Mouse (Mus musculus) heart, adult 8-10 months (tissue): ENCODE data around the gene Gm6217. TPM values are rescaled to one million over a fixed set of nuclear protein-coding genes. Genes with fewer than 3 reads are reported as not detected.
"Not testable (repeated sequence)": the region's sequence is repeated elsewhere in the genome, so short reads cannot be mapped to it uniquely, and the experiment has no call there.

Source experiments
- DNase-seq: peaks from one replicate; pipeline ENCODE4 v3.0.0; 2022; ENCODE audit warnings: low spot score
- total RNA-seq, 4 experiments: library from RNA; stranded (reverse); gene quantifications; 2 replicates each; pipeline ENCODE4 v1.2.4; 2022

The Gm6217 gene
- total RNA-seq = not detected

DNA sequence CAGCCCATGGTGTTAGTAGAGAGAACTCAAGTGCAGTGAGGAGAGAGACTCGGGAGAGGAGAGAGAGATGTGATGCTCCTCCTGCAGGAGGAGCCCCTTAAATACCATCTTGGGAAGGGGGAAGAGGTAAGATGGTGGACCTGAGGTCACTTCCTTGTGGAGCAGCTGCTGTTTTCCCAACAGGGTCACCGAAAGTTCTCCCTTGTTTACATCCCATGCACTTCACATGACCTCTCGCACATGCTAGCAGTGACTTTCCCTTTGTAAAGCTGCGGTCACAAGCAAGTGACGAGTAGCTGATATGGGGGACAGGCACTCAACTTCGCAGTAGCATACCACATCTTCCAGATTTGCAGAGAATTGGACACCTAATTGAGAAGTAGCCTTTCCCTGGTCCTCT, at the start of gene Gm6217:
Gm6217 (minus strand) TSS at position 74 of the 400 bp plus-strand sequence.
- not testable (repeated sequence) for DNase-seq

DNA sequence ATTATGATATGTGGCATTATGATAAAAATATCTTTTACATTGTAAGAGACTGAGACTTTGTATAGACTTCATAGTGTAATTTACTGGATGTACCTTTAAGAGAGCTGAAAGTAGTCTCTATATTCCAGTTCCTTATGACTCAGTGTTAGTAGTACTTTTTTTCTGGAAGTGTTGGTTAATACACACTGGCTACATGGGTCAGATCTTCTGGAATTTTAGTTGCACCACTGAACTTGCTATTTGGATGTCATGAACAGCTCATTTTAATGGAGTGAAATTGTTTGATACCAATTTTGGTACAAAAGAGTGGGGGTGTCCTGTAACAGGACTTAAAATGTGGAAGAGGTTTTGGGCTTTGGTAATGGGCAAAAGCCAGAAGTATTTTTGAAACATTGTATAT, 46.6 kb upstream of the Gm6217 start:
- no peak for DNase-seq

DNA sequence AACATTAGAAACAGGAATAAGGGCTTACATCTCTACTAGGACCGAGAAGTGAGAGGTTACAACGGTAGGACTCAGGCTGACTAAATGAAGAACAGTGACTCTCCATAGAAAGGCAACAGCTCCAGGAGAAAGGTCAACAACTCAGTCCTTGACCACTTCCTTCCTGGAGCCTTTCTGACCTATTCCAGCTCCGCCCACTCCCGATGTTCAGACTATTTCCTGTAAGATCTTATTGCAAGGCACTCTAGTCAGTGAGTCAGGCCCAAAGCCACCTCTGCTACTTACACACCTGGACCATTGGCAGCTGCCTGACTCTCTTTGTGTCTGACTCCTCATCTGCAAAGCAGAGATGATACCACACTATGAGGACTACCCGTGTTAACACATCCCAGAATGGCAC, 44.6 kb upstream of the Gm6217 start:
- DNase-seq = no peak

DNA sequence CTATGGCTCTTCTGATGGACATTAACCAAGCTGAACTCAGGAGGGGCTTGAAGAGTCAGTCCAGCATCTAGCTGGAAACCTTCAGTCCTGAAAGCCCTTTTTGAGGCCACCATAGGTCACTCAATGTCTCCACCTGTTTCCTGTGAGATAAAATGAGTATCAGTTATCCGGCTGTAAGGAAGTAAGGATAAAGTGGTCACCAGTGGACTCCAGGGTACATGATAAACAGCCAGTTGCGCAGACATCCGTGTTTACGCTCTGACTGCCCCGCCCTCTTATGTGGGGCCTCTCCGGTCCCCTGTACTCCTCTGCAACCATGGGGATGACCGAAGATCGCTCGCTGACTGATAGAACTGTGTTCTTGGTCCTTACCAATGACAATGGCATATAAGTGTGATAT, 43.1 kb upstream of the Gm6217 start:
- DNase-seq = no peak

DNA sequence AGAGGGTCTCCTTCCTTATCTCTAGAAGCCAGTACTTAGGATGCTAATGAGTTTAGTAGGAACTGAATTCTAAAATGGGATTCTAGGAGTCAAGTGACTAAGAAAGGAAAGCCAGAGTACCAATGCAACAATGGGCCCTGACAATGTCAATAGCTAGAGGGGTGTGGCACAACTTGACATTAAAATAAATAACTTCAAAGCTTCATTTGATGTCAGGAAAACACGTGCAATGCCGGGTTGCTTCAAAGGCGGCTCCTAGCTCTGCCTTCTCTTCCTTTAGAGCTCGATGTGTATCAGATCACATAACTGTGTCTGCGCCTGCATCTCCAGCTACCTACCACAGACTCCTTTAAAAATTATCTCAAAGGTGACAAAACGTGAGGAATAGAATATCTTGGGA, 42.7 kb upstream of the Gm6217 start:
- DNase-seq = no peak

DNA sequence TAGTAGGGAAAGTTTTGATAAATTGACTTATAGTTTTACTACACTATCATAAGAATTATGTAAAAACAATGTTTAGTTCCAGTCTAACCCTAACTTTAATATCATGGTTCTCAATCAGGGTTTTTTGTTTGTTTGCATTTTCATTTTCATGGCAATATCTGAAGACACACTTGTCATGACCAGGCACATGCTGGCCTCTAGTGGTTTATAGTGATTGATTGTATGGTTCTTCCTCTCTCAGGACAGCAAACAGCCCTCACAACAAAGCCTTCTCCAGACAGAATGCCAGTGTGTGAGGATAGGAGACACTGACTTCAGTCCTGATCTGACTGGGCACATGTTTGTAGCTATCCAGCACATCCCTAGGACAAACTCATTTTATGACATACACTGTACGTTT, 42.0 kb upstream of the Gm6217 start:
- DNase-seq = no peak

DNA sequence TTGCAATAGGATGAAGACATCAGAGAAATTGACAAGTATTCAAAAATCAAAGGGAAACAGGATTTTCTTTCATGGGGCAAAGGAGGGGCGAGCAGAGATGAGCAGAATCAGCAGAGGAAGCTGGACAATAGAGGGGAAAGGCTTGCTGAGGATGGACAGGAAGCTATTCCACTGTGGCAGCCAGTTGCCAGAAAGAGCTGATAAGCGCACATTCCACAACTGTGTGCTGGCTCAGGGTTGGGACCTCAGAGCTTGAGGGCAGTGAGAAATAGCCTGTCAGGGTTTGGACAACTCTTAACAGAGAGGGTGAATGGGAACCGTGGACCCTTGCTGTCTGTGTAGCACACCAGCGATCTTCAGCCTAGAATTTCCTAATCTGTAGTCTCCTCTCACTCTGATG, 40.8 kb upstream of the Gm6217 start:
- DNase-seq = peak; percentile 24

DNA sequence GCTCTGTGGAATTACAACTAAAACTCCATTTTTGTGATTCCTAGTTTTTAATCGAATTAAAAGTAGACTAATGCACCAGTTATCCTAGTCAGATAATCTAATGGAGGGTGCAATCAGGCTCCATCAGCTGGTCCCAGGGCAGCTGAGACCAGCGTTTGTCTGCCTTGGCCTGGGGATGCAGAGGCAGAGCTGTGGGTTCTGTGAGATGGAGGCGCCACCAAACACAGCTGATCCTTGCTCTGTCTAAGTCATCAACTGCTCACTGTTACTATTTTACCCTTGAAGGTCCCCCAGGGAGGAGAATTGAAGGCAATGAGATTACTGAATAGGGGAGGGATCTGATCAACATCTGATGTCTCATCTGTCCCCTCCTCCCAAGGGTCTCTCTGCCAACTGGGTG, 35.2 kb upstream of the Gm6217 start:
- no peak for DNase-seq

DNA sequence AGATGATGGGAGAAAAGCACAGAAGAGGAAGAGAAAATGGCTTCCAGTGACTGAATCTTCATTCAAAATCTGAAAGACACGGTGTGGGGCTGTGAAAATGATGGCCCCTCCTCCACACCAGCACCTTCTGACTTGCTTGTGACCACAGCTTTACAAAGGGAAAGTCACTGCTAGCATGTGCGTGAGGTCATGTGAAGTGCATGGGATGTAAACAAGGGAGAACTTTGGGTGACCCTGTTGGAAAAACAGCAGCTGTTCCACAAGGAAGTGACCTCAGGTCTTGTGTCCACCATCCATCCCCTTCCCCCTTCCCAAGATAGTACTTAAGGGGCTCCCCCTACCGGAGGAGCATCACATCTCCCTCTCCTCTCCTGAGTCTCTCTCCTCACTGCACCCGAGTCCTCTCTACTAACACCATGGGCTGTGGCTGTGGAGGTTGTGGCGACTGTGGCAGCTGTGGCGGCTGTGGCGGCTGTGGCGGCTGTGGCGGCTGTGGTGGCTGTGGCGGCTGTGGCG, 28.7 kb upstream of the Gm6217 start, which contains the start of gene Gm47955:
Gm47955 (plus strand) TSS at position 417 of the 516 bp plus-strand sequence.
- no peak for DNase-seq

DNA sequence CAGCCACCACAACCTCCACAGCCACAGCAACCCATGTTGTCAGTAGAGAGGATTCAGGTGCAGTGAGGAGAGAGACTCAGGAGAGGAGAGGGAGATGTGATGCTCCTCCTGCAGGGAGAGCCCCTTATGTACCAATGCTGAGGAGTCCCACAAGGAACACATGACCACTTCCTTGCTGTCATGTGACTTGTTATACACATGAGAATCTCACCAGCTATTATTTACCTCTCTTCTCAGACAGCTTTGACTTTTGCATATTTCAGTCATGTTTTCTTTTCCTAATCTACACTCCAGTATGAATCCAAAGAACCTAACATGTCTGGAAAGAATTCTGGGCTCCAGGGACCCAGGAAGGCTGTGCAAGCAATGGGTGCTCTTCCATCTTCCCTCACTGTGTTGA, 24.7 kb upstream of the Gm6217 start, which contains the start of gene Gm7544:
Gm7544 (minus strand) TSS at position 101 of the 400 bp plus-strand sequence.
- not testable (repeated sequence) for DNase-seq

DNA sequence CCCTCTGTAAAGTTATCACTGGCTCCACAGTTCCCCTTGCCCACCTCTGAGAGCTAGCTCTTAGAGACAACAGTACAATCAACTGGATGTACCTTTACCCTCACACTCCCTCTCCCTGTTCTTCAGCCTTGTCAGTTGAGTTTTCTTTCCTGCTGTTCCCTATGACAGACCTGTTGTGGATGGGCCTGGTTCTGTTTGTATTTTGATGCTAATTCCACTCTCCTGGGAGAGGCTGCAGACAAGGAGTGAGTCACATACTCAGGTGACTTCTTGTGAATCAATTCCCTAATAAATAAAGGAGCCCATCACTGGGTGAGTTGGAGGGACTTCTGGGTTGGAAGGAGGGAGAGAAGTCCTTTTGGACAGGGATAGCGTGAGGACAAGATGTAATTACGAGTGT, 17.4 kb upstream of the Gm6217 start:
- DNase-seq = no peak

DNA sequence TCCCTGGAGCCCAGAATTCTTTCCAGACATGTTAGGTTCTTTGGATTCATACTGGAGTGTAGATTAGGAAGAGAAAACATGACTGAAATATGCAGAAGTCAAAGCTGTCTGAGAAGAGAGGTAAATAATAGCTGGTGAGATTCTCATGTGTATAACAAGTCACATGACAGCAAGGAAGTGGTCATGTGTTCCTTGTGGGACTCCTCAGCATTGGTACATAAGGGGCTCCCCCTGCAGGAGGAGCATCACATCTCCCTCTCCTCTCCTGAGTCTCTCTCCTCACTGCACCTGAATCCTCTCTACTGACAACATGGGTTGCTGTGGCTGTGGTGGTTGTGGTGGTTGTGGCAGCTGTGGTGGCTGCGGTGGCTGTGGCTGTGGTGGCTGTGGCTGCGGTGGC, 14.8 kb upstream of the Gm6217 start:
- DNase-seq = not testable (repeated sequence)

DNA sequence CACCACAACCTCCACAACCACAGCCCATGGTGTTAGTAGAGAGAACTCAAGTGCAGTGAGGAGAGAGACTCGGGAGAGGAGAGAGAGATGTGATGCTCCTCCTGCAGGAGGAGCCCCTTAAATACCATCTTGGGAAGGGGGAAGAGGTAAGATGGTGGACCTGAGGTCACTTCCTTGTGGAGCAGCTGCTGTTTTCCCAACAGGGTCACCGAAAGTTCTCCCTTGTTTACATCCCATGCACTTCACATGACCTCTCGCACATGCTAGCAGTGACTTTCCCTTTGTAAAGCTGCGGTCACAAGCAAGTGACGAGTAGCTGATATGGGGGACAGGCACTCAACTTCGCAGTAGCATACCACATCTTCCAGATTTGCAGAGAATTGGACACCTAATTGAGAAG, 12.1 kb upstream of the Gm6217 start, which contains the start of gene A030003K21Rik:
A030003K21Rik (minus strand) TSS at position 94 of the 400 bp plus-strand sequence.
- DNase-seq = not testable (repeated sequence)

DNA sequence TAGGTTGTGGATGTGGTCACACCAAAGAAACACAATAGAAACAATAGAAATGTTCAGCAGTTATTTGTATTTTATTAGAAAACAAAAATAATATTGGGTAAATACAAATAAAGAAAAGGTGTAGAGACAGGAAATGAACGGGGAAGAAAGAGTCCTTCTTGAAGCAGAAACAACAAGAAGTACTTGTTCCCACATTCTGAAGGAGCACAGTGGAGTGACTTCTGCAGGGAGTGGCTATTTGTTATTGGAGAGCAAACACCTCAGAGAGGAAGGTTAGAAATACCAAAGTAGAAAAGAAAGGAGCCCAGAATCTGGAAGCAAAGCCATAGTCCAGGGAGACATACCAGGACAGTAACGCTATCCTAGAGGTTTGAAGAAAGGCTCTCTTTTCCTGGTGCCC, 11.3 kb upstream of the Gm6217 start:
- DNase-seq = not testable (repeated sequence)

DNA sequence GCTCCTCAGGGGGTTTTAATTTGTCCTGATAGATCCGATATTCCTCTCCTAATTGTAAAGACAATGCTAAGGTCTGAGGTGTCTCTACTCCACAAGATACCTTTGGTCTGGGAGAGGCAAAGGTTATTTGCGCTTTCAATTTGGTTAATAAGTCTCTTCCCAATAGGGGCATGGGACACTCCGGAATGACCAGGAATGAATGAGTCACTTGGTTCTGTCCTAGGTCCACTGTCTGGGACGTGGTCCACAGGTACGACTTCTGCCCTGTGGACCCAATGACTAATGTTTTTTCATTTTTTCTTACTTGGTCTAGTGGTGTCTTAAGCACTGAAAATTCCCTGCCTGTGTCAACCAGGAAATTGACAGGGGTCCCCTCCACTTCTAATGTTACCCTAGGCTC, 7.5 kb upstream of the Gm6217 start:
- no peak for DNase-seq

DNA sequence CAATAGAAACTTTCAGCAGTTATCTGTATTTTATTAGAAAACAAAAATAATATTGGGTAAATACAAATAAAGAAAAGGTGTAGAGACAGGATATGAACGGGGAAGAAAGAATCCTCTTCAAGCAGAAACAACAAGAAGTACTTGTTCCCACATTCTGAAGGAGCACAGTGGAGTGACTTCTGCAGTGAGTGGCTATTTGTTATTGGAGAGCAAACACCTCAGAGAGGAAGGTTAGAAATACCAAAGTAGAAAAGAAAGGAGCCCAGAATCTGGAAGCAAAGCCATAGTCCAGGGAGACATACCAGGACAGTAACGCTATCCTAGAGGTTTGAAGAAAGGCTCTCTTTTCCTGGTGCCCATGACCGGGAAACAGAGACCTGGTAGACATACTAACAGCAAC, 641 bp downstream of the Gm6217 start:
- not testable (repeated sequence) for DNase-seq

DNA sequence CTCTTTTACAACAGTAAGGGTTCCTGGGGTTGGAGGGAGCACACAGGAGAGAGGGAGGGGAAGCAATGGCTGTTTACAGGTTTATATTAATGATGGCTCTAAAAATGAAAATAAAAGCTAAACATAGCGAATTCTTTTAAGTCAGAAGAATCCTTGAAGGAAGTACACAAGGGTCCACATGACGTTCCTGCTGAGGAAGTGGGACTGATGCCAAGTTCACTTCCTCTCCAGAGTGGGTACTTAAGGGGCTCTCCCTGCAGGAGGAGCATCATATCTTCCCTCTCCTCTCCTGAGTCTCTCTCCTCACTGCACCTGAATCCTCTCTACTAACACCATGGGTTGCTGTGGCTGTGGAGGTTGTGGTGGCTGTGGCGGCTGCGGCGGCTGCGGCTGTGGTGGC, 6.5 kb downstream of the Gm6217 start, which contains the start of gene A030014E15Rik:
A030014E15Rik (plus strand) TSS at position 268 of the 400 bp plus-strand sequence.
- peak; percentile 13 for DNase-seq

DNA sequence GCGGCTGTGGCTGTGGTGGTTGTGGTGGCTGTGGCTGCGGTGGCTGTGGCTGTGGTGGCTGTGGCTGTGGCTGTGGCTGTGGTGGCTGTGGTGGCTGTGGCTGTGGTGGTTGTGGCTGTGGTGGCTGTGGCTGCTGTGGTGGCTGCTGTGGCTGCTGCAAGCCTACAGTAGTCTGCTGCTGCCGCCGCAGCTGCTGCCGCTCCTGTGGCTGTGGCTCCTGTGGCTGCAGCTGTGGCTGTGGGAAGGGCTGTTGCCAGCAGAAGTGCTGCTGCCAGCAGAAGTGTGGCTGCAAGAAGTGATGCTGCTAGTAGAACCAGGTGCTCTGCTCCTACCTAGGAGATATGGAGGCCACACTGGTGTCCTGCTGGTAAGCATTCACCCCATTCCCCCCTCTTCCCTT, 17.8 kb downstream of the Gm6217 start:
- not testable (repeated sequence) for DNase-seq

DNA sequence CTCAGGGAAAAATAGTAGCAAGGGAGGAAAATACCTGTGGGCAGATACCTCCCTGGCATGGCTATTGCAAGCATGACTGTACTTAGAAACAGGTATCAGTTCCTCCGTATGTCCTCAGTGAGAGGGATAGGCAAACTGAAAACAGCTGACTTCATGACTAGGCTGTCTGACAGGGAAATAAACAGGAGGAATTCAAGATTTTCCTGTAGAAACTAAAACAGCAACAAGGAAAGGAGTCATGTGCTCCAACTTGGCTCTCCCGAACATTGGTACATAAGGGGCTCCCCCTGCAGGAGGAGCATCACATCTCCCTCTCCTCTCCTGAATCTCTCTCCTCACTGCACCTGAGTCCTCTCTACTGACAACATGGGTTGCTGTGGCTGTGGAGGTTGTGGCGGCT, 18.2 kb downstream of the Gm6217 start, which contains the start of gene A030005L19Rik:
A030005L19Rik (plus strand) TSS at position 301 of the 400 bp plus-strand sequence.
- DNase-seq = no peak

DNA sequence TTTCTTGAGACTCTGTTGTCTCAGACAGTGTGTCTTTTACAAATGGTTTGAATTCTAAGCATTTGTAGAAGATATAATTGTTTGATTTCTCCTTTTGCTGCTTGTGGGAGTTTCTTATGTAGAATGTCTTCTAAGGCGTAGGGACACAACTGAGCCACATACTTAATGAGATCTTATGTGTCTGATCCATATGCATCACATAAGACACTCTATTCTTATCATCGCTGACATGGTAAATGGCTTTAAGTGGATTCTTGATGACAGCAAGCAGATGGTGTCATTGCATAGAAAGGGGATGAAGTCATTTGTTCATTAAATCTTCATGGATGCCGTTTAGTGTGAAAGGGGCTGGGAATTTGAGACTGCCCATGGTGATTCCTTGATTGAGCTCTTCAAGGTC, 25.3 kb downstream of the Gm6217 start:
- DNase-seq = no peak

DNA sequence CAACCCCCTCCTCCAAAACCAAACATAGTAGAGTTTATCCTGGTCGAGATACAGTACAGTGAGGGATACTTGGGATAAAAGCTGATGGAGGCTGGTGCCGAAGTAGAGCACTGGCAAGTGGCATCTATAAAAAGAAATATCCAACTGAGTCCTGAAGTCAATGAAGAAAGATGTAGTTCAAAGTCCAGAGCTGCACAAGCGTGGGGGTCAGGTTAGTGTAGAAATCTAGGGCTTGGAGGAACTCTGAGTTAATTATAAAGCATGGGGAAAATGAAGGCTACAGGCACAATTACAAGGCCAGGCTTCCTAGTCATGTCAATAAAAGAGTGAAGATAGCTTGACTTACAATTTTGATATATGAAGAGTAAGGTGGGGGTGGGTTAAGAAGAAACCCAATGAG, 30.0 kb downstream of the Gm6217 start:
- no peak for DNase-seq

DNA sequence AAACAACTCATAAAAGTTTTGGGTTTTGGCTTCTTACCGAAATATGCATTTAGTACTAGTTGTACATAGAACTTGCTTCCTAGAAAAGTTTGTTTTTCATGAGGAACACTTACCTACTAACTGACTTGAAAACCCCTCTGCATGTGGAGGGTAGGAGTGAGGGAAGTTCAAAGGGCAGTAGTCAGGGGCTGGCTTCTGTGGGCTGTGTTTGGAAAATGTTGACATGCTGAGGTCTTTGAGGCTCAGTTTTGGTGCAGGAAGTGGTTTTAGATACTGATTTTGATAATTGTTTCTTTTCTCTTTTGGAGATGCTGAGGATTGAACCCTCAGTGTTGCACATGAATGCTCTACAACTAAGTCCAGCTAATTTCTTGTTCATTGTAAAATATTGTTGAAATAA, 30.6 kb downstream of the Gm6217 start:
- no peak for DNase-seq

DNA sequence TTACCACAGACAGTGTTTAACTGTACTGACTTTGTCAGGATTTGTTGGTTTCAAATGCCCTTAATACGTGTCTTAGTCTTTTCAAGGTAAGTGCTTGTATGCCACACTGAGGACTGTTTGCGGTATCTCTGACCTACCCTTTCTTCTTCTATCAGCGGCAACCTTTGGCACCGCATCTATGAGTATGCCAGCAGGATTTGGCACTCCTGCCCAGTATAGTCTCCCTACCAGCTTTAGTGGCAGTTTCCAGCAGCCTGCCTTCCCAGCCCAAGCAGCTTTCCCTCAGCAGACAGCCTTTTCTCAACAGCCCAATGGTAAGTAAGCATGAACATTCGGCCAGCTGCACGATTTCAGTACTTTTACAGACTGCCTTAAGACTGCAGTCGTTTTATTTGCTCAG, 37.9 kb downstream of the Gm6217 start:
- no peak for DNase-seq
